Mouse (Mus musculus): ENCODE data around the gene Folr1. TPM values are rescaled to one million over a fixed set of nuclear protein-coding genes. Genes with fewer than 3 reads are reported as not detected.

The Folr1 gene
- 29.8 and 51.4 TPM in 2 replicates for polyA plus RNA-seq (2015; fragmentation: Nextera tagmentation; extraction: Ambion mirVana)

DNA sequence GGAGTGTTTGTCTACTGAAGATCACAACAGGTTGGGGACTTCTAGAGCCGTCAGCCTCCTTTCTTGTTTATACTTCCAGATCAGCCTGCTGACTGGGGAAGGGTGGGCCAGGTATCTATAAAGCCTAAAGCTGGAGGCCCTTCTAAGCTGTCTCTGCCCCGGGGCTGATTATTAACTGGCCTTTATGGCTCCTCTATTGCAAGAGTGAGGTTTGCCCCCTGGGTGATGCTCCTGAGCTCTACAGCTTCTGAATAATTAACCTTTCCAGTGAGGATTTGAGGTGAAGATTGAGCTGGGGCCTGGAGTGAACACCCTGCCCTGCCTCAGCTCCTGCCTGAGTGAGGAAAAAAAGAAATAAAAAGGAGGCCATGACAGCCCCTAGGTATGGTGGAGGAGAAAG is at the start of gene Folr1:
Folr1 (minus strand) TSS at position 160 of the 400 bp plus-strand sequence.
- H3K4me2 ChIP-seq: no peak within 1 kb of the TSS
- no peak within 1 kb of the TSS for H3K9ac ChIP-seq
- no peaks in the 10 kb centered on the region for H3K36me3 ChIP-seq
- H3K27me3 ChIP-seq: no peaks in the 10 kb centered on the region
- H3K9me3 ChIP-seq: no peaks in the 10 kb centered on the region
- no peaks in the 10 kb centered on the region for H3K4me1 ChIP-seq (replicated peaks)
- H3K4me3 ChIP-seq: no peak within 1 kb of the TSS
- 74% methylated on average over 2 of the region's 2 CpGs for WGBS
- H3K27ac ChIP-seq (replicated peaks): no peak within 1 kb of the TSS
- no peak for ATAC-seq (ENCODE audit: low FRiP score, low read depth)

GRCm38 (mm10) chr7:101918071-101918470 is 47.5 kb upstream of the Folr1 start:
- H3K4me3 ChIP-seq: no peak overlapping the region
- no peak overlapping the region for H3K4me2 ChIP-seq
- no peaks in the 10 kb centered on the region for H3K27me3 ChIP-seq
- H3K27ac ChIP-seq (replicated peaks): no peak overlapping the region
- ATAC-seq (ENCODE audit: low FRiP score, low read depth): peak; percentile 81; the same call in 1 of the 2 replicates
- no peaks in the 10 kb centered on the region for H3K4me1 ChIP-seq (replicated peaks)
- 11% methylated on average over 1 of the region's 1 CpGs for WGBS
- H3K9ac ChIP-seq: no peak overlapping the region
- no peaks in the 10 kb centered on the region for H3K9me3 ChIP-seq
- peaks cover 15% of the 10 kb centered on the region for H3K36me3 ChIP-seq

DNA sequence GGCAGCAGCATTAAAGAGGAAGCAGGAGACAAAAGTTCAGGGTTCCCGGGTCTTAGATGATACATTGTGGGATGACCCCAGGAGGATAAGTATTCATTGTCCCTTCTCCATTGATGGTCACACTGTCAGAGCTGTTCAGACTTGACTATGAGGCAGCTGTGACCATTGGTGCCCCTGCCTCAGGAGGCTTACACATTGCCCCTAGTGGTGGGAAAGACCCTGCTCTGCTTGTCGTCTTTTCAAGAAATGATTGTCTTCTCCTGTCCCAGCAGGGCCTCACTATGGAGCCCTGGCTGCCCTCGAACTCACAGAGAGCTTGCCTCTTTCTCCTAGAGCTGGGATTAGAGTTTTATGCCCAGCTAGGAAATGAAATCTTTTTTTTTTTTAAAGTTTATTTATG is 41.4 kb upstream of the Folr1 start:
- Histone ChIP-seq H3K4me1 (replicated peaks) (peaks cover 16% of the 10 kb centered on the region), H3K9ac (no peak overlapping the region), H3K36me3 (peaks cover 48% of the 10 kb centered on the region), H3K27ac (replicated peaks) (no peak overlapping the region), H3K4me2 (no peak overlapping the region), H3K27me3 (no peaks in the 10 kb centered on the region), H3K4me3 (no peak overlapping the region), H3K9me3 (no peaks in the 10 kb centered on the region)
- 57% methylated on average over 3 of the region's 3 CpGs for WGBS
- no peak for ATAC-seq (ENCODE audit: low FRiP score, low read depth)

DNA sequence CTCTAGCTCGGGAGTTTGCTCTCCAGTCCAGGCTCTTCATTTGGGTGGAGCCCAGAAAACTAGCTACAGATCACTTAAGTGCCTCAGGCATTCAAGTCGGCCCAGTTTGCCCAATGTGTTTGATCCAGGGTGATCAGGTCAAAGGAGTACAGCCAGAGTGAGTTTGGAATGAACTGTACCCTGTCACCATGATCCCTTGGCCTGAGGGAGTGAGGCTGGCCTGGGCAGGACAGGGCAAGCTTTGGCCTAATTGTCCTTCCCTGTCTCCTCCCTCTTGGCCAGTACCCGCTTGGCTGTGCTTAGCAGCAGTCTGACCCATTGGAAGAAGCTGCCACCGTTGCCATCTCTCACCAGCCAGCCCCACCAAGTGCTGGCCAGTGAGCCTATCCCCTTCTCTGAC is 39.5 kb upstream of the Folr1 start:
- Histone ChIP-seq H3K4me3 (no peak overlapping the region), H3K4me1 (replicated peaks) (peaks cover 26% of the 10 kb centered on the region), H3K9ac (no peak overlapping the region), H3K27ac (replicated peaks) (no peak overlapping the region), H3K36me3 (peaks cover 48% of the 10 kb centered on the region), H3K4me2 (no peak overlapping the region), H3K9me3 (no peaks in the 10 kb centered on the region), H3K27me3 (no peaks in the 10 kb centered on the region)
- 94% methylated on average over 4 of the region's 4 CpGs for WGBS
- no peak for ATAC-seq (ENCODE audit: low FRiP score, low read depth)

DNA sequence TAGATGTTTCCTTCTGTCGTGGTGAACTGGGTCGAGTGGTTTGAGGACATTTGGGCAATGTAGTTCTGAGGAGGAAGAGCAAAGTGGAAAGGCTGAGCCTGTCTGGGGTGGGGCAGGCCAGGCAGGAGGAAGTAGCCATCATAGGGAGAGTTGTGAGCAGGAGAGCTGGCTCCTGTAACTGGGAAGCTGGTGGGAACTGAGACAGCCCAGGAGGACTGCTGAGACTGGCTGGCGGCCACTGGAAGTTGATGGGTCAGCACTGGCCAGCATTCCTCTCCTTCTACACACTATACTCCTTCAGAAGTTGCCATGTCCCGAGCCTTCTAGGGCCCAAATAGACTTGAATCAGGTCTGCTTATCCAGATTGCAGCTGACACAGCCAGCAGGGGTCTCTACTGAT is 37.8 kb upstream of the Folr1 start:
- no peak for ATAC-seq (ENCODE audit: low FRiP score, low read depth)
- Histone ChIP-seq H3K9ac (no peak overlapping the region), H3K9me3 (no peaks in the 10 kb centered on the region), H3K27me3 (no peaks in the 10 kb centered on the region), H3K4me2 (no peak overlapping the region), H3K4me1 (replicated peaks) (peaks cover 31% of the 10 kb centered on the region), H3K27ac (replicated peaks) (no peak overlapping the region), H3K4me3 (no peak overlapping the region), H3K36me3 (peaks cover 35% of the 10 kb centered on the region)
- 77% methylated on average over 4 of the region's 4 CpGs for WGBS

DNA sequence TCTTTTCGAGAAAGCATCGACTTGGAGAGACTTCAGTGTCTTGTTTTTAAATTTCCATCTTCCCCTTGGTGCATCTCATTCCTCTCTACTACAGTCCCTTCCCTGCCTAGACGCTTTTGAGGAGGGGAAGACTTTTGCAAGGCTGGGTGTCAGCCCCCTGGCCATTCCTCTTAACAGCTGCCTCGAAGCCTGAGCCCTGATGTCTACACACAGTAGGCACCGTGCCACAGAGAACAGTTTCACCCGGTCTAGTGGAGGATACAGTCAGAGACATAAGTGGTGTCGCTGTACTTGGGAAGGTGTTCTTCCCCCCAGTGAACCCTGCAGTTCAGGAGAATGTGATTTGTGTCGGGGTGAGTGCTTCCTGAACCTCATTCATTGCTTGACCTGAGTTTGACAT is 36.1 kb upstream of the Folr1 start:
- no peak for ATAC-seq (ENCODE audit: low FRiP score, low read depth)
- no peak overlapping the region for H3K27ac ChIP-seq (replicated peaks)
- 74% methylated on average over 8 of the region's 8 CpGs for WGBS

GRCm38 (mm10) chr7:101906287-101906681 is 35.7 kb upstream of the Folr1 start, which contains the start of gene Tomt:
Tomt (minus strand) TSS chr7:101906359.
- H3K36me3 ChIP-seq: peaks cover 19% of the 10 kb centered on the region
- 21% methylated on average over 11 of the region's 11 CpGs for WGBS
- ATAC-seq (ENCODE audit: low FRiP score, low read depth): no peak
- H3K9ac ChIP-seq: peak within 1 kb of the TSS; percentile 93
- H3K4me2 ChIP-seq: peak within 1 kb of the TSS; percentile 76
- peak within 1 kb of the TSS; percentile 98 for H3K27ac ChIP-seq (replicated peaks)
- no peaks in the 10 kb centered on the region for H3K27me3 ChIP-seq
- H3K4me1 ChIP-seq (replicated peaks): peaks cover 31% of the 10 kb centered on the region
- peak within 1 kb of the TSS; percentile 87 for H3K4me3 ChIP-seq
- H3K9me3 ChIP-seq: no peaks in the 10 kb centered on the region

More for the DNA sequence above, 36.1 kb upstream of the Folr1 start:
- Histone ChIP-seq H3K36me3 (peaks cover 23% of the 10 kb centered on the region), H3K4me3 (peak overlapping the region; percentile 87), H3K4me2 (peak overlapping the region; percentile 64), H3K4me1 (replicated peaks) (peaks cover 31% of the 10 kb centered on the region), H3K9ac (peak overlapping the region; percentile 93; the same call in 1 of the 2 replicates), H3K27me3 (no peaks in the 10 kb centered on the region), H3K9me3 (no peaks in the 10 kb centered on the region)

- Histone ChIP-seq H3K4me2 (peak within 1 kb of the TSS; percentile 76), H3K4me3 (peak within 1 kb of the TSS; percentile 87), H3K36me3 (peaks cover 14% of the 10 kb centered on the region), H3K9me3 (no peaks in the 10 kb centered on the region), H3K27me3 (no peaks in the 10 kb centered on the region), H3K9ac (peak within 1 kb of the TSS; percentile 93), H3K4me1 (replicated peaks) (peaks cover 31% of the 10 kb centered on the region), H3K27ac (replicated peaks) (peak within 1 kb of the TSS; percentile 98)
- whole genome bisulfite sequencing: under 1% methylated on average over 61 of the region's 61 CpGs
- peak; percentile 98 for ATAC-seq (ENCODE audit: low FRiP score, low read depth)
These were observed 35.1 kb upstream of the Folr1 start, which contains the start of gene Lamtor1 for GRCm38 (mm10) chr7:101905561-101906286. Lamtor1 (plus strand) TSS chr7:101905904.

GRCm38 (mm10) chr7:101902846-101903245 is 32.3 kb upstream of the Folr1 start:
- H3K9me3 ChIP-seq: no peaks in the 10 kb centered on the region
- H3K27me3 ChIP-seq: no peaks in the 10 kb centered on the region
- no peak overlapping the region for H3K27ac ChIP-seq (replicated peaks)
- no peak for ATAC-seq (ENCODE audit: low FRiP score, low read depth)
- no peak overlapping the region for H3K4me3 ChIP-seq
- peaks cover 4% of the 10 kb centered on the region; the same call in 1 of the 2 replicates for H3K36me3 ChIP-seq
- peaks cover 22% of the 10 kb centered on the region for H3K4me1 ChIP-seq (replicated peaks)
- no peak overlapping the region for H3K4me2 ChIP-seq
- H3K9ac ChIP-seq: no peak overlapping the region

- H3K27me3 ChIP-seq: no peaks in the 10 kb centered on the region
- 93% methylated on average over 10 of the region's 10 CpGs for WGBS
- peaks cover 22% of the 10 kb centered on the region for H3K4me1 ChIP-seq (replicated peaks)
- no peak overlapping the region for H3K27ac ChIP-seq (replicated peaks)
- no peak overlapping the region for H3K4me2 ChIP-seq
- no peak overlapping the region for H3K9ac ChIP-seq
- no peak for ATAC-seq (ENCODE audit: low FRiP score, low read depth)
- no peaks in the 10 kb centered on the region for H3K9me3 ChIP-seq
- no peak overlapping the region for H3K4me3 ChIP-seq
- peaks cover 4% of the 10 kb centered on the region; the same call in 1 of the 2 replicates for H3K36me3 ChIP-seq
These were observed 31.4 kb upstream of the Folr1 start for GRCm38 (mm10) chr7:101901969-101902368.

- no peak for ATAC-seq (ENCODE audit: low FRiP score, low read depth)
These were observed 29.9 kb upstream of the Folr1 start for GRCm38 (mm10) chr7:101900331-101901097.

More at GRCm38 (mm10) chr7:101900331-101901097, 29.9 kb upstream of the Folr1 start:
- no peaks in the 10 kb centered on the region for H3K27me3 ChIP-seq
- peaks cover 4% of the 10 kb centered on the region; the same call in 1 of the 2 replicates for H3K36me3 ChIP-seq
- no peak overlapping the region for H3K9ac ChIP-seq
- no peak overlapping the region for H3K27ac ChIP-seq (replicated peaks)
- WGBS: 93% methylated on average over 16 of the region's 16 CpGs
- no peaks in the 10 kb centered on the region for H3K9me3 ChIP-seq
- H3K4me1 ChIP-seq (replicated peaks): peaks cover 17% of the 10 kb centered on the region
- no peak overlapping the region for H3K4me2 ChIP-seq
- no peak overlapping the region for H3K4me3 ChIP-seq
